Mouse (Mus musculus): ENCODE data around the gene Cbx1. TPM values are rescaled to one million over a fixed set of nuclear protein-coding genes. Genes with fewer than 3 reads are reported as not detected.
"Not testable (repeated sequence)": the region's sequence is repeated elsewhere in the genome, so short reads cannot be mapped to it uniquely, and the experiment has no call there.

The Cbx1 gene
- polyA plus RNA-seq, 1 experiment from 2014 or later: 80.2 TPM

- no peak for ATAC-seq (ENCODE audit: low read depth)
Measured at GRCm38 (mm10) chr11:96795491-96795890, 6.6 kb downstream of the Cbx1 start.

GRCm38 (mm10) chr11:96796081-96796480, 7.2 kb downstream of the Cbx1 start:
- Histone ChIP-seq H3K36me3 (ENCODE audit: control insufficient read depth, insufficient read depth, low read length) (peaks cover 33% of the 10 kb centered on the region), H3K4me2 (ENCODE audit: low read depth, low read length) (no peak overlapping the region), H3K4me3 (ENCODE audit: low read depth, low read length) (no peak overlapping the region), H3K9ac (ENCODE audit: low read depth, low read length) (no peak overlapping the region), H3K27ac (replicated peaks; ENCODE audit: low read depth, low read length) (no peak overlapping the region), H3K27me3 (replicated peaks; ENCODE audit: control insufficient read depth, insufficient read depth, low read length) (no peaks in the 10 kb centered on the region), H3K4me1 (ENCODE audit: control insufficient read depth, insufficient read depth, low read length) (peaks cover 8% of the 10 kb centered on the region), H3K9me3 (ENCODE audit: control insufficient read depth, low read length) (no peaks in the 10 kb centered on the region)
- 97% methylated on average over 2 of the region's 2 CpGs for WGBS
- DNase-seq (ENCODE audit: low spot score): no peak
- no peak for ATAC-seq (ENCODE audit: low read depth)

More at GRCm38 (mm10) chr11:96795491-96795890, 6.6 kb downstream of the Cbx1 start:
- Histone ChIP-seq H3K4me2 (ENCODE audit: low read depth, low read length) (no peak overlapping the region), H3K27ac (replicated peaks; ENCODE audit: low read depth, low read length) (no peak overlapping the region), H3K9me3 (ENCODE audit: control insufficient read depth, low read length) (no peaks in the 10 kb centered on the region), H3K4me3 (ENCODE audit: low read depth, low read length) (no peak overlapping the region), H3K4me1 (ENCODE audit: control insufficient read depth, insufficient read depth, low read length) (peaks cover 14% of the 10 kb centered on the region), H3K9ac (ENCODE audit: low read depth, low read length) (no peak overlapping the region), H3K36me3 (ENCODE audit: control insufficient read depth, insufficient read depth, low read length) (peaks cover 27% of the 10 kb centered on the region), H3K27me3 (replicated peaks; ENCODE audit: control insufficient read depth, insufficient read depth, low read length) (no peaks in the 10 kb centered on the region)
- WGBS: 95% methylated on average over 13 of the region's 13 CpGs
- no peak for DNase-seq (ENCODE audit: low spot score)

- ATAC-seq (ENCODE audit: low read depth): no peak
- H3K4me1 ChIP-seq (ENCODE audit: control insufficient read depth, insufficient read depth, low read length): peaks cover 7% of the 10 kb centered on the region
- no peak overlapping the region for H3K4me2 ChIP-seq (ENCODE audit: low read depth, low read length)
- H3K9ac ChIP-seq (ENCODE audit: low read depth, low read length): no peak overlapping the region
- no peak for DNase-seq (ENCODE audit: low spot score)
- H3K27ac ChIP-seq (replicated peaks; ENCODE audit: low read depth, low read length): no peak overlapping the region
- H3K4me3 ChIP-seq (ENCODE audit: low read depth, low read length): no peak overlapping the region
- H3K9me3 ChIP-seq (ENCODE audit: control insufficient read depth, low read length): no peaks in the 10 kb centered on the region
- H3K36me3 ChIP-seq (ENCODE audit: control insufficient read depth, insufficient read depth, low read length): peaks cover 38% of the 10 kb centered on the region
- H3K27me3 ChIP-seq (replicated peaks; ENCODE audit: control insufficient read depth, insufficient read depth, low read length): no peaks in the 10 kb centered on the region
- 57% methylated on average over 1 of the region's 1 CpGs for WGBS
Measured at GRCm38 (mm10) chr11:96796586-96796985, 7.7 kb downstream of the Cbx1 start.

- no peaks in the 10 kb centered on the region for H3K27me3 ChIP-seq (replicated peaks; ENCODE audit: control insufficient read depth, insufficient read depth, low read length)
- H3K36me3 ChIP-seq (ENCODE audit: control insufficient read depth, insufficient read depth, low read length): peaks cover 68% of the 10 kb centered on the region
- H3K27ac ChIP-seq (replicated peaks; ENCODE audit: low read depth, low read length): no peak overlapping the region
Measured at GRCm38 (mm10) chr11:96799511-96799910, 10.6 kb downstream of the Cbx1 start.

GRCm38 (mm10) chr11:96805606-96806005, 16.7 kb downstream of the Cbx1 start:
- ATAC-seq (ENCODE audit: low read depth) (no peak), DNase-seq (ENCODE audit: low spot score) (no peak)
- Histone ChIP-seq H3K27me3 (replicated peaks; ENCODE audit: control insufficient read depth, insufficient read depth, low read length) (no peaks in the 10 kb centered on the region), H3K9ac (ENCODE audit: low read depth, low read length) (no peak overlapping the region), H3K4me1 (ENCODE audit: control insufficient read depth, insufficient read depth, low read length) (no peaks in the 10 kb centered on the region), H3K4me2 (ENCODE audit: low read depth, low read length) (no peak overlapping the region), H3K4me3 (ENCODE audit: low read depth, low read length) (no peak overlapping the region), H3K36me3 (ENCODE audit: control insufficient read depth, insufficient read depth, low read length) (peaks cover 97% of the 10 kb centered on the region), H3K27ac (replicated peaks; ENCODE audit: low read depth, low read length) (no peak overlapping the region), H3K9me3 (ENCODE audit: control insufficient read depth, low read length) (no peaks in the 10 kb centered on the region)
- WGBS: 93% methylated on average over 5 of the region's 5 CpGs

More at GRCm38 (mm10) chr11:96799511-96799910, 10.6 kb downstream of the Cbx1 start:
- Histone ChIP-seq H3K4me2 (ENCODE audit: low read depth, low read length) (no peak overlapping the region), H3K9me3 (ENCODE audit: control insufficient read depth, low read length) (no peaks in the 10 kb centered on the region), H3K4me1 (ENCODE audit: control insufficient read depth, insufficient read depth, low read length) (no peaks in the 10 kb centered on the region), H3K9ac (ENCODE audit: low read depth, low read length) (no peak overlapping the region), H3K4me3 (ENCODE audit: low read depth, low read length) (no peak overlapping the region)
- WGBS: 89% methylated on average over 2 of the region's 2 CpGs
- ATAC-seq (ENCODE audit: low read depth): no peak
- DNase-seq (ENCODE audit: low spot score): no peak

- WGBS: 56% methylated on average over 1 of the region's 1 CpGs
- H3K36me3 ChIP-seq (ENCODE audit: control insufficient read depth, insufficient read depth, low read length): peaks cover 95% of the 10 kb centered on the region
- no peaks in the 10 kb centered on the region for H3K4me1 ChIP-seq (ENCODE audit: control insufficient read depth, insufficient read depth, low read length)
- no peak overlapping the region for H3K4me2 ChIP-seq (ENCODE audit: low read depth, low read length)
- H3K9me3 ChIP-seq (ENCODE audit: control insufficient read depth, low read length): no peaks in the 10 kb centered on the region
- DNase-seq (ENCODE audit: low spot score) (no peak), ATAC-seq (ENCODE audit: low read depth) (no peak)
- no peaks in the 10 kb centered on the region for H3K27me3 ChIP-seq (replicated peaks; ENCODE audit: control insufficient read depth, insufficient read depth, low read length)
- no peak overlapping the region for H3K4me3 ChIP-seq (ENCODE audit: low read depth, low read length)
- H3K27ac ChIP-seq (replicated peaks; ENCODE audit: low read depth, low read length): no peak overlapping the region
- no peak overlapping the region for H3K9ac ChIP-seq (ENCODE audit: low read depth, low read length)
Measured at GRCm38 (mm10) chr11:96808066-96808465, 19.1 kb downstream of the Cbx1 start.

GRCm38 (mm10) chr11:96809562-96810235, 20.8 kb downstream of the Cbx1 start:
- Histone ChIP-seq H3K27ac (replicated peaks; ENCODE audit: low read depth, low read length) (no peak overlapping the region), H3K27me3 (replicated peaks; ENCODE audit: control insufficient read depth, insufficient read depth, low read length) (no peaks in the 10 kb centered on the region), H3K4me1 (ENCODE audit: control insufficient read depth, insufficient read depth, low read length) (no peaks in the 10 kb centered on the region), H3K4me2 (ENCODE audit: low read depth, low read length) (no peak overlapping the region), H3K9ac (ENCODE audit: low read depth, low read length) (no peak overlapping the region), H3K4me3 (ENCODE audit: low read depth, low read length) (no peak overlapping the region), H3K36me3 (ENCODE audit: control insufficient read depth, insufficient read depth, low read length) (peaks cover 86% of the 10 kb centered on the region), H3K9me3 (ENCODE audit: control insufficient read depth, low read length) (no peaks in the 10 kb centered on the region)
- no peak for DNase-seq (ENCODE audit: low spot score)
- 83% methylated on average over 6 of the region's 6 CpGs for WGBS
- no peak for ATAC-seq (ENCODE audit: low read depth)

GRCm38 (mm10) chr11:96811188-96811587, 22.3 kb downstream of the Cbx1 start:
- DNase-seq (ENCODE audit: low spot score); H3K27ac ChIP-seq (replicated peaks; ENCODE audit: low read depth, low read length); H3K27me3 ChIP-seq (replicated peaks; ENCODE audit: control insufficient read depth, insufficient read depth, low read length); H3K9me3 ChIP-seq (ENCODE audit: control insufficient read depth, low read length); ATAC-seq (ENCODE audit: low read depth); H3K4me3 ChIP-seq (ENCODE audit: low read depth, low read length); H3K4me2 ChIP-seq (ENCODE audit: low read depth, low read length); H3K4me1 ChIP-seq (ENCODE audit: control insufficient read depth, insufficient read depth, low read length); H3K9ac ChIP-seq (ENCODE audit: low read depth, low read length): not testable (repeated sequence)
- H3K36me3 ChIP-seq (ENCODE audit: control insufficient read depth, insufficient read depth, low read length): peaks cover 86% of the 10 kb centered on the region
- 84% methylated on average over 1 of the region's 1 CpGs for WGBS

- 79% methylated on average over 4 of the region's 4 CpGs for WGBS
Measured at GRCm38 (mm10) chr11:96813455-96813854, 24.5 kb downstream of the Cbx1 start.

More at GRCm38 (mm10) chr11:96813455-96813854, 24.5 kb downstream of the Cbx1 start:
- Histone ChIP-seq H3K4me1 (ENCODE audit: control insufficient read depth, insufficient read depth, low read length) (no peaks in the 10 kb centered on the region), H3K9ac (ENCODE audit: low read depth, low read length) (no peak overlapping the region), H3K36me3 (ENCODE audit: control insufficient read depth, insufficient read depth, low read length) (peaks cover 89% of the 10 kb centered on the region), H3K27ac (replicated peaks; ENCODE audit: low read depth, low read length) (no peak overlapping the region), H3K4me2 (ENCODE audit: low read depth, low read length) (no peak overlapping the region), H3K4me3 (ENCODE audit: low read depth, low read length) (no peak overlapping the region), H3K9me3 (ENCODE audit: control insufficient read depth, low read length) (no peaks in the 10 kb centered on the region), H3K27me3 (replicated peaks; ENCODE audit: control insufficient read depth, insufficient read depth, low read length) (no peaks in the 10 kb centered on the region)
- no peak for DNase-seq (ENCODE audit: low spot score)
- no peak for ATAC-seq (ENCODE audit: low read depth)

Measured in embryonic facial prominence, embryonic 14.5 days (tissue).